Mouse (Mus musculus) spleen, adult 18-20 months (tissue): ENCODE results near the gene Lrpprc.

Experiments used
- DNase-seq, 2 experiments: peaks; one replicate each; pipeline ENCODE4 v3.0.0; 2022; ENCODE audit warnings: mixed read lengths in 2 of 2

The Lrpprc gene

DNA sequence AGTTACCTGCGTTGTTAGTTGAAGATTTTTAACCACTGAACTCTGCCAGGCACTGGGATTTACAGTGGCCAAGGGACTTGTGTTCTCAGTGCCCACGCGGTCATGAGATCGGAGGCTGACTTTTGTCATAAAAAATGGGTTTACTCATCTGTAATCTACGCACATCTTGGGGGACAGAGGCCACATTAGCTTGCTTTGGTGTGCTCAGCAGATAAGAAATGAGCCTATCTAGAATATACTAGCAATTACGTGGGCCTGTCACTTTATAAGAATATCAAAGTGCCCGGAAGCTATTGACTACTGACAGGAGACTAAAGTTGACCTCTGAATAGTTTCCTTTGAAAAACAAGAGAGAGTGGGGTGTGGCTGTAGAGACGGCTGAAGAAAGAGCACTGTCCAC lies 131.6 kb downstream of the Lrpprc start:
- no peak for DNase-seq

- no peak for DNase-seq
These were observed 132.4 kb downstream of the Lrpprc start for GRCm38 (mm10) chr17:84658195-84658594.

DNA sequence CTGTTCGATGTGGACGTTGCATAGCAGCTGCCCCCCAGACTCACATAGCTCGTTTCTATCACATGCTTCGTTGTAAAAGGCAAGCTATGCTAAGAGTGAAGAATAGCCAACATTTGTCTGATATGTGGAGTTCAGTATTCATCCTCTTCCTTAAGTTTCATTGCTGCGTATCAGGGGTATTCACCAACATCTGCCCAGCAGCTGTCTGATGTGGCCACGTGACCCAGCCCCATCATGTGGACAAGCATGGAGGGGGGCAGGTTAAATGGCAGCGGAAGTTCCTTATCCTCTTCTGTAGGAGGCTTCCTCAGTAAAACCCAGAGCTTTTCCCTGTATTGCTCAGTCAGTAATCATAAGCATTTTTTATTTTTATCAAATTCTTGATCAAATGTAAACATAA lies 132.8 kb downstream of the Lrpprc start:
- DNase-seq = no peak

- no peak for DNase-seq
These were observed 133.2 kb downstream of the Lrpprc start for GRCm38 (mm10) chr17:84657422-84657732.

- no peak for DNase-seq
These were observed 133.8 kb downstream of the Lrpprc start for GRCm38 (mm10) chr17:84656653-84657421.

DNA sequence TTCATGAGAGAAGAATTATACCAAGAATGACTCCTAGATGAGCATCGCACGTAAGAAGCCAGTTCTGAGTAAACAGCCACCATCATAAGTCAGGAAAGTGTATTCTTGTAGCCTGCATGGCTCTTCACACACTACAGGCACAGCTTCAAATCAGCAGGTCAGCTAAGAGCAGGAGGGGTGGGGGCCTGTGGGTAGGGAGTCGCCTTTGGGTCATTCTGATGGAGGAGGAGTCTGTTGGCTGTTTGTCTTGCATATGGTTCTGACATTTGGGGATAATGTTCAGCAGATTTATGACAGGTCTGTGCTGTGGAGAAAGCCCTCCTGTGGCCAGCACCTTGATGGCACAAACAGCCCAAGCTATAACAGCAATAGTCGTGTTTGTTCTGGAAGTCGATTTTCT lies 134.4 kb downstream of the Lrpprc start:
- no peak for DNase-seq
